Mouse (Mus musculus) urinary bladder, postnatal 25 days (tissue): Measurements from ENCODE around the gene Gm6657.

Experiments used
- DNase-seq: peaks from one replicate; pipeline ENCODE4 v3.0.0; 2022; ENCODE audit warnings: low spot score

The Gm6657 gene

DNA sequence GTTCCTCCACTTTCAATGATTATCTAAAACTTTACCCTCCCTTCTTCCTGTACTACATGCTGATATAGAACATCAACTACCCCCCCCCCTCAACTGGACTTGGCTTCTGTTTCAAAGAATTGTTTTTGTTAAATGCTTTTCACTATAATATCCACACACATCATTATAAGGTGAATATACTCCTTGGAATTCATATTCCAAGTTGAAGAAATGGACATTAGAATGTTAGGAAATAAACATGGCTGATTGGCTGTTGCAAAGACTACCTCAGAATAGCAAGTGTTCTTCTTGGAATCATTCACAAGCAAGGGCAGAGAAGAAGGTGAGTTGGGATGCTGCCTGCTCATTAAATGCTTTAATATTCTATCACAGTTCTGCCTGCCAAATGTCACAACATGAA, at the start of gene Gm6657:
Gene Gm6657 (plus strand): TSS at position 301 of the 400 bp plus-strand sequence.
- no peak for DNase-seq

DNA sequence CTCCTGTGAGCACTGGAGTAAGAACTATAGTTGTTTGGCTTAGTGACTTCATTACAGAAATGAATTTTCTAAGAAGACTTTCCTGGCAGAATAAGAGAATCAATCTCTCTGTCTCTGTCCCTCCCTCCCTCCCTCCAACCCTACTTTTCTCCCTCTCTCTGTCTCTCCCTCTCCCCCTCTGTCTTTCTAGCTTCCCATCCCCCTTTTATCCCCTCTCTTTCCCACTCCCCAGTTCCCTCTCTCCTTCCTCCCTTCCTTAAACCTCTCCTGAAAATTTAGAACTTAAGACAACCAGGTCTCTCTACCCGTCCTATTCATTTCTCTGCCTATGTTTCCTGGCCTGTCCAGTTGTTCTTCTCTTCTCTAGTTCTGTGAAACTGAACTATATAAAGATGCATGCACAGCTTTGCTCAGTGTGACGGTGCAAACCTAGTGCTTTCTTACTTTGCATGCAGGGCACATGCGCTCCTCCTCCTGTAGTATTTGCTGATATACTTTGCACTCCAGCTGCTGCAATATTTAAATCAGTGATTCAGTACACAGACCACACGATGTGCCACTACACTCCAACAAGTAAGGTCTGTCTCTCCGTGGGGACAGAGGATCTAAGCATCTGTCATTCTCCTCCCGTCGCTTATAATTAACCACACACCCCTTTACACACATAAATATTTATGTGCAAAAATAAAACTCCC, 40.6 kb upstream of the Gm6657 start:
- no peak for DNase-seq

DNA sequence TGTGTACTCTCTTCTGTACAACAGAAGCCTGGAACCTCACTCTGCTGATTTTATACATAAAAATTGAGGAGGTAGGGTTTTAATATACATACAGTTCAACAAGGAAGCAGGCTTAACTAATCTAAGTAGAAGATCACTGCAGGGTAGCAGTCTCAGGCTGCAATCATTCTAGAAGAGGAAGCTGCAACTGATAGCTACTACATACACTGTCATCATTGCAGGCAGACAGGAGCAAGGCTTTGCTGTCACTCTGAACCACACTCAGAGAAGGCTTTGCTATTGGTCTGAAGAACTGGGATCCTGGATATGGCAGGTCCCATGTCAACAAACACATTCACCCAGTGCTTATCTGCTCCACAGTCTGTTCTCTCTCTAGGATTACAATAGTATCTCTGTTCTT, 23.9 kb upstream of the Gm6657 start:
- no peak for DNase-seq

DNA sequence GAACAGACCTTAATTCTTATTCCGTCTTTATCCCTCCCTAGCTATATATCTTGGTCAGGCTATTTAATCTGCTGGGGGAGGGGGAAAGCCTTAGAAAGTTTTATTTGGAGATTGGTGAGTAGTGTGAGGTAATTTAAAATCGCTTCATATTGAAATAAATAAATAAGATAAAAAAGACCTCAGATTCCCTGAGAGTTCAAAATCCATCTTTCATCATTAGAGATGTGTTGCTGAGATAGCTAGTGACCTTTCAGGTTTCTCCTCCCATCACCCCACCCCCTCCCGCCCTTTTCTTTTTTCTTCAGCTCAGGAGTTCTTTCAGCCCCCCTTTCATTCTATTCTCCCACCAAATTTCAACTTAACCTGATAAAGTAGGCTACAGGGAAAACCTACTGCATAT, 20.1 kb upstream of the Gm6657 start:
- no peak for DNase-seq

DNA sequence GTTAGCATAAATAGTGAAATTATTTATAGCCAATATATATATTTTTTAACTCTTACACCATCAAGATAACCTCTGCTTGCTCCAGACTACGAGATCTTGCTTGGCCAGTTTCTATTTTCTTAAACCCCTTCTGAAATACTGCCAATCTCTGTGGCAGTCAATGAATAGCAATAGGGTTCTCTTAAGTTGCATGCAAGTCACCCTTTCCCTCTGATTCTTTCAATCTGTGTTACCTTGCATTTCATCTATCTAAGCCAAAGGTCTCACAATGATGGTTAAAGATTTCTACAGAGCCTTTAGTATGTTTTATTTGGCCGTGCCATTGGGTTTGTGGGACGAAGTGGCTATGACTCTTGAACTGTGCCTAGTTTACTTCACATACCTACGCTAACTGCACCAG, 19.4 kb upstream of the Gm6657 start:
- no peak for DNase-seq

DNA sequence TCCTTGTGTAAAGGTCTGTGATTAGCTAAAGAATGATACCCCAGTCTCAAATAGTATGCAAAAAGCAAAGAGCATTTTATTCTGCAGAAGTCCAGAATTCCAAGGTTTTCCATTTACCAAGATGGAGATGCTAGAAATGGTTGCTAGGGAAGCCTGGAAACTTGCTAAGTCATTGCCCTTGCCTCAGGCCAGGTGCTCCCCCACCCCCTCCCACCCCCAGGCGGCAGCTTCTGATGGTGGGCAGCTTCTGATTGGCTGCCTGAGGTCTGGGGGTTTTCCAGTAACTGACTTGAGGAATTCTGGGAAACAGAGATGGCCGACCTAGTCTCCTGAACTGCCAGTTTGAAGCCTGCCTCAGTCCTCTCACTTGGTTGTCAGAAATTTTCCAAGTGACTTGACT, 12.6 kb upstream of the Gm6657 start:
- DNase-seq = no peak

DNA sequence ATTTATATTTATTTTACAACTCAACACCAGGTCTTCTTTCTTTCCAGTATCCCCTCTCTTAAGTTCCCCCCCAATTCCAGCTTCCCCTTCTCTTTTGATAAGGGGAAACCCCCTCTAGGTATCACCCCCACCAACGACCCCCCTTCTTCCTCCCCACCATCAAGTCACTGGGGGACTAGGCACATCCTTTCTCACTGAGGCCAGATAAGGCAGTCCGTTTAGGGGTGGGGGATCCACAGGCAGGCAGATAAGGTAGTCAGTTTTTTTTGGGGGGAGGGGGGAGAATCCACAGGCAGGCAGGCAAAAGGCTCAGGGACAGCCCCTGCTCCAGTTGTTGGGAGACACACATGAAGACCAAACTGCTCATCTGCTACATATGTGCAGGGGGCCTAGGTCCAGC, 1.3 kb downstream of the Gm6657 start:
- no peak for DNase-seq

DNA sequence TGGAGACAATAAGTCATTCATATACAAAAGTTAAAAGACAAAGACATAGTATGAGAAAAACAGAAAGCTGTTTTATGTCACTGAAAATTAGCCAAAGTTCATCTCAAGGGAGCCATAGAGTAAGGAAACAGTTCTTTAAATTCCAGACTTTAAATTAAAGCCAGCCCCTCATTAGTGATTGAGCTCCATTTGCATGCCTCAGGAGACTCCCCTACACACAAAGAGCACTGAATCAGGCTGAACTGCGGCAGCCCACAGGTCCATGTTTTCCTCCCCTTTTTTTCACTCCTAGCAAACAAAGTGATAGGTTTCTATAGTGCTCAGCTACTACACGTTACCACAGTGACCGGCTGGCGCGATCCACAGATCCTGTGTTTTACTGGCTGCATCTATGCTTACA, 9.6 kb downstream of the Gm6657 start:
- no peak for DNase-seq

DNA sequence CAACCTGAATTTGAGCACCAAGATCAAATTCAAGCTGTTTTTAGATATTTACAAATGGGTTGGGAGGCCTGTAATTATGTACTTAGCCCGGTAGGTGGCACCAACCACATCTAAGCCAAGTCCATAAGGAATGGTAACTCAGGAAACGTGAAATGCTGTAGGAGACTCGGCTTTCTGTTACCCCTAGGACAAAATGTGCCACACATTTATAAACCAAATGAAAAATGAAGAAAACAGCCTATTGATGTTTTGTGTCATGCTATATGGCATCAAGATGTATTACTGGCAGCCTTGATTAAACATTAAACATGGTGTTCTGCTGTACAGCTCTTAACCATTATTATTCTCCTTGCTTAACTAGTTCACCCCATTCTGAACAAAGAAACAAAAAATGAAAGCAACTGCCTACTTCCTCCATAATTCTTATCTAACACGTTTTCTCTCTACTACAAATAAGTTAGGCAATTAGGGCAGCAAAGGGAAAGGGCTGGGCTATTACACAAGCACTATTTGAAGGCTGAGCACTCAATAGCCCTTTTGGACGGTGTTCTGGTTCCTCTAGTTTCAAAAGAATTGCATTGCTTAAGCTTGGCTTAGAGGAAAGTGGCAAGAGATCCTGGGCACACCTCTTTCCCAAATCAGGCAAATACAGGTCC, 12.0 kb downstream of the Gm6657 start:
- DNase-seq = peak; percentile 43

DNA sequence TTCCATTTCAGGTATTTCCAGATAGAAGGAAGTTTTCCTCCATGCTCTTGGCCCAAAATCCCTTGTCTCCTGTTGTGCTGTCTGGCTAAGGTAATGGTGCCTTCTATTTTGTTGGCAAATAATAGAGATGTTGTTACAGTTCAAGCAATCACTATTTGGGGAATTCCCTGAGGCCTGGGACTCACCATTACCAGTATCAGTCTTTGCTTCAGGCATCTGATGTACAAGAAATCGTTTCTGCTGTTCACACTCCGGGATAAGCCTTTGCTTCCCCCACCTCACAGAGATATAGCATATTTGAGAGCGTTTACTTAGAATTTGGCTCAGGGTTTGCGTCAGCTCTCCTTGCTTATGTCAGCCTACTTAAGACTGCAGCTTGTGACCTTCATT, 12.5 kb downstream of the Gm6657 start:
- no peak for DNase-seq

DNA sequence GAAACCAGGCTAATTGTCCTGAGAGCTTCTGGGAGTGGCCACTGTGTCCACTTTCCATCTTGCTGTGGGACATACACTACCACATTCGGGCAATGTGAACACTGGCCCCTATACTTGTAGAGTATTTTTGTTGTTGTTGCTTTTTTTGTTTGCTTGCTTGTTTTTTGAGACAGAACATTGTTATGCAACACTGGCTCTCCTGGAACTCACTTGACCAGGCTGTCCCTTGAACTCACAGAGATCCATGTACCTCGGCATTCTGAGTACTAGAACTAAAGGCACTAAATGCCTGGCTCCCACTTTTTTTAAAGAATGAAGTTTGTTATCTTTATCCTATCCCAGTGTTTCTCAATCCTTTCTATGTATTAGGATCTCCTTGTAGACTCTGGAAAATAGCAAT, 15.8 kb downstream of the Gm6657 start:
- DNase-seq = no peak

DNA sequence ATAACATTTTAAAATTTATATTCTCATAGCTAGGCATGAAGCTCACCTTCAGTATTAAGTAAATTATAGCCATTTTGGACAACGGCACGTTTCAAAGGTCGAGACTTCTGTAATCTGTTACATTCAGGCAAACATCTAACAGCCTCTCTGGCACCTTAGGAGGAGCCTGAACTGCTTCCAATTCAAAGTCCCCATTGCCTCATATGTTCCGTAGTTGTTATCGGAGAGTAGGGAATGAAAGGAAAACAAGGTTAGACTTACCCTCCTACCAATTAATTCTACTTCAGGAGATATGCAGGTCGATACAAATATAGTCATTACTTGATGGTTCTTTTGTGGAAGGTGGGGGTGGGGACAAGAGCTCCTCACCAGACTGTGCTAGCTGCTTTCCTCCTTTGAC, 21.4 kb downstream of the Gm6657 start:
- DNase-seq = no peak

DNA sequence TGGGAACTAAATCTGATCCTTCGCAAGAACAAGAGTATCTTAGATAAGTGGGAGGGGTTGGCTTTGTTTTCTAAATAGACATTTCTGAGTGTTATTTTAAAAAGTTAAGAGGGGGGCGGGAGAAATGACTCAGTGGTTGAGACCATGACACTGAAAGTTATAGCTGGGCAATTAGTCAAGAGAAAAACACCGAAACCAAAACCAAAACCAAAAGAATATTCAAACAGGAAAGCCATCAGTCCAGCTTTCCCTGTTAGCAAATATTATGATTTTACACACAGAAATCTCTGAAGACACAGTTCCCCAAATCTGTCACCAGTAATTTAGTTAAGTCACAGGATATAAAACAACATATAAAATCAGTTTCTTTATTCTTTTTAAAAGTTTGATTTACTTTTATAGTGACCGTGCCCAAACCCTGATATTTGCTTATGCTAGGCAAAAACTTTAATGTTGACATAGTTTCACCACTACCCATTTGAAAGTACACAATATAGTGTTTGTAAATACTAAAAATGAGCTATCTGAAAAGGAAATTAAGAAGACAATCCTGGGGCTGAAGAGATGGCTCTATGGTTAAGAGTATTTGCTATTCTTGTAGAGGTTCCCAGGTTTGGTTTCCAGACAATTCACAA, 25.3 kb downstream of the Gm6657 start:
- no peak for DNase-seq

DNA sequence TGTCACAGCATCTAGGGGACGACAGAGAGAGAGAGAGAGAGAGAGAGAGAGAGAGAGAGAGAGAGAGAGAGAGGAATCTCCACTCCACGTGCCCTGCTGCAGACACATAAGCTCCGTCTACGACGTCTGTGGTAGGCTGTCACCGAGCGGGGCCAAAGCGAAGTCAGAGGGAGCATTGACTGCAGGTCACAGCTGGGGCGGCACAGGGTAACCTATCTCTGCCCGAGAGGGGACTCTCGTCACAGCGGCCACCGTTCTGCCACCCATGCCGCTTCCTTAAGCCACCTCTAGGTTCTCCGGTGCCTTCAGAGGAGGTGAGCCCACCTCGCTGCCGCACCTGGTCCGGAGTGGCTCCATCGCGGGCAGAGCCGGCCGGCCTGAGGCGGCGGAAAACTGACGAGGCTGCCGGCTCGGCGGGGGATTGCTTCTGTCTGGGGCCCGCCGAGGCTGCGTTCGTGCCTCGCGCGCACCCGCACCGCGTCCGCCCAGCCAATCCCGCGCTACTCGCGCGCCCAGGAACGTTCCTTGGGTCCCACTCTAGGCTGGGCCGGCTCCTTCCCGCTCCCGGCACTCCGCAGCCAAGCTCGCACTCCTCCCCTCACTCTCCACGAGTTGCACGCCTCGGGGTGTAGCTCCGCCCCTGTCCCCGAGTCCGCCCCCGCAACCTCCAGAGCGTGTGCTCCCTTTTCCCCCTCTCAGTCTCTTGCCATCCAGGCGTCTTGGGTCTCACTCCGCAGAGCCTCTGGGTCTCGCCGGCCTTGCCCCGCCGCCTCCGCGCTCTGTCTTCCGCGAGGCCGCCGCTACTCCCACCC, 31.9 kb downstream of the Gm6657 start, which contains the start of gene Gphn:
Gene Gphn (plus strand): TSS at position 673 of the 812 bp plus-strand sequence.
- DNase-seq = peak; percentile 75

DNA sequence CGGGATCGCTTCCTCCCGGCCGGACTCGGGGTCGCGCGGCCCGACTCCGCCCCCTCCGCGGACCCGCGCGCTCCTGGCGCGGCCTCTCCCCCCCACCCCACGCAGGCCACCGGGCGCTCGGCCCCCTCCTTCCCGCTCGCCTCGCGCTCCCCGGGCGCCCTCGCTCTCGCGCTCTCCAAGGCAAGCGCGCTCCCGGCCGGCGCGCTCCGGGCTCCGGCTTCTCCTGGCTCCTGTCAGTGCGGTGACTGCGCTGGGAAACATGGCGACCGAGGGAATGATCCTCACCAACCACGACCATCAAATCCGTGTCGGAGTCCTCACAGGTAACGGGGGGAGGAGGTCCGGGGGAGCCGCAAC, 32.5 kb downstream of the Gm6657 start:
- DNase-seq = no peak

DNA sequence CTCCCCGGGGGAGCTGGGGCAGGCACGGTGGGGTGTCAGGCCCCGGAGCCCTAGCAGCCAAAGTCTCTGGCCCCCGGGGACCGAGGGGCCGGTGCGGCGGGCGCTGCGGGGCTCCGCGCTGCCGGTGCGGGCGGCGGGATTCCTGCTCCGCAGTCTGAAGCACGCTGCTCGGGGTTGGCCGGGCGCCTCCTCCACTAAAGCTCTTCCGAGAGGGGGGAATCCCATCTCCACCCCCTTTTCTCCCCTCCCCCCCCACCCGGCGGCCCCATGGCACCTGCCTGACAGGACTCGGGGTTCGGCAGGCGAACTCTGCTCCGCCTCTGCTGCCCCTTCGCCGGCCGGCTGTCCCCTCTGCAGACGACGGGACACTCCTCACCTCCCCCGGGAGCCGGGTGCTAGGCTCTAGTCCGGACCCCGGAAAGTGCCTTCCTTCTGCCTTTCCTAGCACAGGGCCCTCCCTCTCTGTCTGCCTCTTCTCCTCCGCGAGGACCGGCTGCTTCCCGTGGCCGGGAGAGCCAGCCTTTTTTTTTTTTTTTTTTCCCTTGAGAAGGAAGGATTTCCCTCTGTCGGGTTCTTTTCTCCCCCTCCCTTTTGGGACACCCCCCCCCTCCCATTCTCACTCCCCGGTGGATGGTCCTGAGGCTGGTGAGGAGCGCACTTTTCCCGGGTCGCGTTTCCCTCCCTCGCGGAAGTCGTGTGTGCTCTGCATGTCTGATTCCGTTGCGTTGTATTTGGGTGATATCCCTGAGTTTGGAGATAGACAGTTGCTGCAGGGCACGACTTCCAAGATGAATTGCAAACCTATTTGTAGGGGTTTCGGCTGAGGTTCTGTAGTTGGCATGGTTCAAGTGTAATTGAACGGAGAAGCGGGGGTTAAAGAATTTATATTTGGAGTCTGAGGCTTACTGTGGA, 33.2 kb downstream of the Gm6657 start:
- DNase-seq = peak; percentile 37

DNA sequence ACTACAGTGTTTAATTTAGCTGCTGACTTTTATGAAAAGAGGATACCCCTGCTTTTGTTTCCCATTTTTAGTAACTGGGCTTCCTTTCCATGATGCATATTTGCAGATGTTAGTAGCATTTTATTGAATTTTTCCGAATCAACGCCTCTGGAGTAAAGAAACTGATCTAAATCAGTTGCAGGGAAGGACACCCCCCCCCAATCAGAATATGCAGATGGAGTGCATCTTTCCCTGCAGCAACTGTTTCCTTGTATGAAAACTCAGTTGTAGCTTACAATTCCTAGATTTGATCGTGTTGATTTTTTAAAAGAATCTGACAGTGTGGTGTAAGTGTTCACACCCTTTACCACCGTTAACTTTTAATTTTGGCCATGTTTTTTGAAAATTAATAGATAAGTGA, 34.1 kb downstream of the Gm6657 start:
- DNase-seq = no peak

DNA sequence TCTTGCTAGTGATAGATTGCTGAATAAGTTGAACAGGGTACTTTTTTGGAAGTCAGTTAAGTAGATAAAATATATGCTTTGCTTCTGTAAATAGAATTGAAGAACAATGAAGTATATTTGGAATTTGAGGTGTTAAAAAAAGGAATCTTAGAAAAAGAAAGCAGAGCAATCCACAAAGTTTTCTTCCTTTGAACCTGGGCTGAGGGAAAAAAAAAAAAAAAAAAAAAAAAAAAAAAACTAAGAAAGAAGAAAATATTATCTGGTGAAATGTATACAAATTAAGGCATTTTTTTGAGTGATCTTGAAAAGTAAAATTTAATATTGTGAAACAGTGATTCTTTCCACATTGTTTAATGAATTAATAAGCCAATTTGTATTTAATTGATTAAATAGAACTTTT, 38.5 kb downstream of the Gm6657 start:
- no peak for DNase-seq

DNA sequence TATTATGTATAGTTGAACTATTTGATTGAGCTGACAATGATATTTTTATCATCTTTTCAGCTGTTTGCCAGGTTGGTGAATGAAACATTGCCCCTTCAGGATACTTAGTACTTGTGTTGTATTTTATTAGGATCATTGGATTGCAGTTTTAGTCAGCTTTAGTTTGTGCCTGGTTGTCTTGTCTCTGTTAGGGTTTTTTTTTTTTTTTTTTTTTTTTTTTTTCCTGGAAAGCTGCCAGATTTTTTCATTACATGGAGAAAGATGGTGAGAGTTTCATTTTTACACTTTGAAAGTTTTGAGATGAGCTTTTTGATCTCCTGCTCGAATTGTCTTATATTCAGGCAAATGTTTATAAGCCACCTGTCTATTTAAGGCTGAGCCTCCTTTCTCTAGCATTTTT, 54.3 kb downstream of the Gm6657 start:
- DNase-seq = no peak

DNA sequence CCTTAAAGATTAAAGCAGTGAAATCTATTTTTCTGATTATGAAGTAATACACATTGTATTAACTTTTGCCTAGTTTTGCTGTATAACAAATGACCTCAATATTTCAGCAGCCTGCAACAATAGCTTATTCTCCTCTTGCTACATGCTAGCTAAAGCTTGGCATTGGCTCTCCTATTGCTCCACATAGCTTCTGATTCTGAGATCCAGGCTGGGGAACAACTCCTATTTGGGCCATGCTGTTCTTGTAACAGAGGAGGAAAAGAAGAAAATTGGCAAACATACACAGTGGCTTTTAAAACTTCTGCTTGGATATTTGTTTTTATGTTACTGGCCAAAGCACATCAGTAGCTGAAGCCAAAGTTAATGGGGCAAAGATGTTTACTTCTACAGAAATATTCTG, 55.1 kb downstream of the Gm6657 start:
- DNase-seq = no peak
